Mouse (Mus musculus) testis, adult 2 months (tissue): Measurements from ENCODE around the gene Pparg. TPM values are rescaled to one million over a fixed set of nuclear protein-coding genes. Genes with fewer than 3 reads are reported as not detected.

Experiments
- H3K27ac ChIP-seq: fragments of 200-500 bp; 2 replicates; pipeline ENCODE4 v1.5.1; 2012; ENCODE audit warnings: low read depth, low read length; ENCODE audit not compliant: control insufficient read depth, insufficient read depth
- H3K27me3 ChIP-seq: fragments of 200-500 bp; 2 replicates; pipeline ENCODE4 v1.6.1; 2012; ENCODE audit warnings: mild to moderate bottlenecking, low read length, moderate library complexity; ENCODE audit not compliant: control insufficient read depth, insufficient read depth
- H3K36me3 ChIP-seq: fragments of 200-500 bp; 2 replicates; pipeline ENCODE4 v1.6.1; 2012; ENCODE audit warnings: mild to moderate bottlenecking, low read length; ENCODE audit not compliant: control insufficient read depth, insufficient read depth
- H3K4me1 ChIP-seq: fragments of 200-500 bp; 2 replicates; pipeline ENCODE4 v1.6.1; 2012; ENCODE audit warnings: low read length; ENCODE audit not compliant: control insufficient read depth, insufficient read depth
- H3K4me3 ChIP-seq: fragments of 200-500 bp; 2 replicates; pipeline ENCODE4 v1.5.1; 2012; ENCODE audit warnings: low read depth, mild to moderate bottlenecking, low read length, moderate library complexity, mixed read lengths; ENCODE audit not compliant: control insufficient read depth
- CTCF ChIP-seq: fragments of 200-500 bp; IDR thresholded peaks from 2 replicates; pipeline ENCODE4 v1.5.1; 2012; ENCODE audit warnings: low read depth, mild to moderate bottlenecking, inconsistent platforms, low read length, moderate library complexity; ENCODE audit not compliant: control insufficient read depth, insufficient read depth, insufficient replicate concordance
- POLR2A ChIP-seq: fragments of 200-500 bp; IDR thresholded peaks from 2 replicates; pipeline ENCODE4 v1.6.1; 2012; ENCODE audit warnings: low read depth, mild to moderate bottlenecking, inconsistent platforms, low read length, moderate library complexity; ENCODE audit not compliant: control insufficient read depth
- polyA plus RNA-seq: library from polyadenylated mRNA; depleted of rRNA; stranded (reverse); fragments of >200 nt; gene quantifications from 2 replicates; pipeline ENCODE4 v1.2.3, GENCODE M21; 2012

Gene Pparg
- polyA plus RNA-seq, 1 experiment = 1.2 TPM

DNA sequence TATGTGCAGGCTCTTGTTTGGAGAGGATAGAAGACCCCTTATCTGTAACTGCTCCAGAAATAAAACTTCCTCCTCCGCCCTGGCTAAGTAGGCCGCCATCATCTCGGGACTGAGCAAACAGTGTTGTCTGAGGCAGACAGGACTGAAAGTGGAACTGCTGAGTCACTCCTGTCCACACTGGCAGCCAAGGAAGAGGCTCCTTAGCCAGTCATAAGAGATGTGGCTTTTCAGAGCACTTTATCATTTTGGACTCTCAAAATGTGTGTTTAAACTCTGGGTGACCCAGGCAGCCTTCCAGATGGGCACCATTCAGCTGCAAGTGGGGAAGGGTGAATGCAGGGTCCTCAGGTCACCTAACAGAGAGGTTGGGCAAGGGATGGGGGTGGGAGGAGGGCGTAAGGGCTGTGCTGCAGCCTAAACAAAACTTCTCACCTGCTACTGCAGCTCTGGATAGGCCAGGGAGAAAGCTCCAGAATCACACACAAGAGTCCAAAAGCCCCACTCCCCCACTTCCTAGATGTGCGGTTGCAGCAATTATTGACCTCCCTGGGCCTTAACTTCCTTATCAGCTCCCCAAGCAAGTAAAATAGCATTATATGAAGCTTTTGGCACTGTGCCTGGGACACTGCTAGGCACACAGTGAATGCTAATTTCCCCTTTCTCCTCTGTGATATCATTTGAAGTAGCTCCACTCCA is 119.7 kb downstream of the Pparg start:
- Histone ChIP-seq H3K4me3 (no peak overlapping the region), H3K27me3 (no peaks in the 10 kb centered on the region), H3K4me1 (no peaks in the 10 kb centered on the region), H3K27ac (no peak overlapping the region), H3K36me3 (no peaks in the 10 kb centered on the region)
- TF ChIP-seq CTCF (no peak), POLR2A (no peak)

DNA sequence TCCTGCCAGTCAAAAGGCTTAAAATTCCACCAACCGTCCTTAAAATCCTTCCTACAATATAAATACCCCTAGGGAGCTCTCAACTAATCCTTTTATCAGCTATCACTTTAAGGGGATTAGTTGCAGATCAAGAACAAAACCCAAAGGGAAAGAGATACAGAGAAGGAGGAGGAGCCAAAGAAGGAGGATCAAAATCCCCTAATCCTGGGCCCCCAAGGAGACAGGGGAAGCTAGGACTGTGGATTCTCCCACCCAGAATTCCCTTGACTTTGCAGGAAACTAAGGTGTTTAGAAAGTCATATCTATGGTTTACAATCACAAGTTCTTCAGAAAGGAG is 120.2 kb downstream of the Pparg start:
- no peak for TF ChIP-seq CTCF
- no peak for TF ChIP-seq POLR2A
- no peaks in the 10 kb centered on the region for H3K4me1 ChIP-seq
- H3K36me3 ChIP-seq = no peaks in the 10 kb centered on the region
- H3K27ac ChIP-seq = no peak overlapping the region
- H3K27me3 ChIP-seq = no peaks in the 10 kb centered on the region
- no peak overlapping the region for H3K4me3 ChIP-seq

DNA sequence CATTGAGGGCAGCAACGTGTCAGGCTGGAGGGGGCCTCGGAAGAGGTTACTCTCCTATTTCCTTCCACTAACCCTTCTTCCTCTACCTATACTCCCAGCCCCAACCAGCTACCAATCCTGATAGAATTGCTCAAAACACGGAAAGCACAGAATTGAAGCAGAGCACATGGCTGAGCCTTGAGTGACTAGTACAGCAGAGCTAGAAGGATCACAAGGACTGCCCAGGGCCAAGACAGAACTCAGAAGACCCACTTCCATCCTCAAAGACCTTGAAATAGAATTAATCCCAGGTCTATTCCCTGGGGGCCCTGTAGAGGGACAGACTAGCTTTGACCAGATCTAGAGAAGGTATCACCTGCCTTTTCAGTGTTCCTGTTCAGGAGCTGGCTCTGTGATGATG is 120.9 kb downstream of the Pparg start:
- H3K4me1 ChIP-seq = no peaks in the 10 kb centered on the region
- H3K4me3 ChIP-seq = no peak overlapping the region
- no peaks in the 10 kb centered on the region for H3K36me3 ChIP-seq
- TF ChIP-seq POLR2A (no peak), CTCF (no peak)
- no peak overlapping the region for H3K27ac ChIP-seq
- no peaks in the 10 kb centered on the region for H3K27me3 ChIP-seq

DNA sequence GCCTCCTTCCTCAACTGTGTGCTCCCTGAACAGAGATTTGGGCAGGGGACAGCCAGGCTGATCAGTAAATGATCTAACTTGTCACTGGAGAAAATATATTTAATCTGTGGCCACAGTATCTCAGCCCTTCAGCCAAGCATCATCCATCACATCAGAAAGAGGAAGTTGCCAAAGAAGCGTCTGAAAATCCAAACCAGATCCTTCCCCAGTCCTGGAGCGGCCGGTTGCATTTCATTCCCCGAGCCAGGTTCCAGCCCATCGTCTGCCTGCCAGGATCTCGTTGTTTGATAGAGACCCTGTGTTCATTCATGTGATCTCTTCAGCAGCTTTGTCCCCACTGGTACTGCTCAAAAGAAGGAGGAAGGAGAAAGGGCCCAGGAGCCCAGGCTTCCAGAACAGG is 124.9 kb downstream of the Pparg start:
- Histone ChIP-seq H3K27ac (no peak overlapping the region), H3K27me3 (no peaks in the 10 kb centered on the region), H3K4me3 (no peak overlapping the region)

DNA sequence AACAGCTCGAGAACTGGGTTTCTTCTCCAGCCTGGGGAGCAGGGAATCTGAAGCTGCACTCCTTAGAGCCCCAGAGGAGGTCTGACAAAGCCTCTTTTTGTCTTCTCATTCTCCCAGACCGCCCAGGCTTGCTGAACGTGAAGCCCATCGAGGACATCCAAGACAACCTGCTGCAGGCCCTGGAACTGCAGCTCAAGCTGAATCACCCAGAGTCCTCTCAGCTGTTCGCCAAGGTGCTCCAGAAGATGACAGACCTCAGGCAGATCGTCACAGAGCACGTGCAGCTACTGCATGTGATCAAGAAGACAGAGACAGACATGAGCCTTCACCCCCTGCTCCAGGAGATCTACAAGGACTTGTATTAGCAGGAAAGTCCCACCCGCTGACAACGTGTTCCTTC is 129.1 kb downstream of the Pparg start:
- H3K36me3 ChIP-seq = no peaks in the 10 kb centered on the region
- TF ChIP-seq POLR2A (no peak), CTCF (no peak)
- no peaks in the 10 kb centered on the region for H3K4me1 ChIP-seq
- no peaks in the 10 kb centered on the region for H3K27me3 ChIP-seq
- no peak overlapping the region for H3K4me3 ChIP-seq
- no peak overlapping the region for H3K27ac ChIP-seq

More for the DNA sequence above, 124.9 kb downstream of the Pparg start:
- no peaks in the 10 kb centered on the region for H3K36me3 ChIP-seq
- no peaks in the 10 kb centered on the region for H3K4me1 ChIP-seq
- TF ChIP-seq CTCF = no peak
- no peak for TF ChIP-seq POLR2A

DNA sequence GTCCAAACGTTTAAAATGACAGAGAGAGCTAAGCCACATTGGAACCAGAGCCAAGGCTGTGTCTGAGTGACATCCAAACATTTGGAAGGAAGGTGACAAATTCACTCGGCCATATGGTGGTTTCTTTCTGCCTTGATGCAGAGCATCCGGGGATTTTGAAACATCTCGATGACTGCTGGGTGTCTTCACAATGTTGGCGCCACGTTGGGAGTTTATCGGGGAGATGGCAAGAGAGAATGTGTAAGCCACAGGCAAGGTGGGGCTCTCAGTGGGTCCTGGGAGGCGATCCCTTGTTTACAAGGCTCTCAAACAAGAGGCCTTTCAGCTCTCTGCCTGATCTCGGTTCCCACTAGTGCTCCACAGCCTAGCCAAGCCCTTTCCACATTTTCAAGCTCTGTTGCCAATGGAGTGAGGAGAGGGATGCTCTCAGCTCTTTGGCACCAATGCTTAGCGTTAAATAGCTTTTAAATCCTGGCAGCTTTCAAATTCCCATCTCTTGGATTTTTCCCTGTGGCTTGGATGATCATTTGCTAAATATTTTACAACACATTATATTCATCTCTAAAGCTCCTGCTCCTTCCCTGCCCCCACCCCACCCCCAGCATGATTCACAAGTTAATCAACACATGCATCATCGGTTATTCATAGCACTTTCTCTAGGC is 132.3 kb downstream of the Pparg start:
- H3K27me3 ChIP-seq = no peaks in the 10 kb centered on the region
- H3K4me1 ChIP-seq = no peaks in the 10 kb centered on the region
- TF ChIP-seq CTCF = no peak
- no peak for TF ChIP-seq POLR2A
- no peaks in the 10 kb centered on the region for H3K36me3 ChIP-seq
- H3K27ac ChIP-seq = no peak overlapping the region
- no peak overlapping the region for H3K4me3 ChIP-seq

DNA sequence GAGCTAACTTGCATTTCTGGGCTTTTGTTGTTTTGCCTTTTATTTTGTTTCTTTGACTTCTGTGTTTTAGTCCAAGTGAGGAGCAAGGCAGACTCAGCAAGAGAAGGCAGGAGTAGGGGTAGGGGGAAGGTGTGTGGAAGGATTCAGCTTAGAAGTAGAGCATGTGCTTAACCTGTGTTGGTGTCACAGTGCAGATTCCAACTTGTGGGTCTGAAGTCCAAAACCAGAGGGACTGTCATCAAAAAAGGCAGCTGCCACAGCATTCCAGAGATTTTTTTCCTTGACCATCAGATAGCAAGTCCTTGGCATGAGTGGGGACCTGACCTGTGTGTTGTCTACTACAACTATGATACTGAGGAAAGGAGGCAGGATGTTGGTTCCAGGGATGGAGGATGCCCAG is 133.1 kb downstream of the Pparg start:
- no peak for TF ChIP-seq POLR2A
- TF ChIP-seq CTCF = no peak
- H3K27me3 ChIP-seq = no peaks in the 10 kb centered on the region
- no peak overlapping the region for H3K27ac ChIP-seq

More for the DNA sequence above, 133.1 kb downstream of the Pparg start:
- Histone ChIP-seq H3K4me3 (no peak overlapping the region), H3K4me1 (no peaks in the 10 kb centered on the region), H3K36me3 (no peaks in the 10 kb centered on the region)
